Mouse (Mus musculus): Measurements from ENCODE around the gene Dglucy.
A peak's percentile ranks its signal among the peaks of the same experiment; 100 is the strongest.

Dglucy gene

GRCm38 (mm10) chr12:100885585-100885984 is 106.7 kb downstream of the Dglucy start:
- DNase-seq = no peak

GRCm38 (mm10) chr12:100886877-100887276 is 108.0 kb downstream of the Dglucy start:
- DNase-seq = no peak

- DNase-seq = peak; percentile 56 to 78
Observed at GRCm38 (mm10) chr12:100887801-100888258, 109.0 kb downstream of the Dglucy start.

- no peak for DNase-seq
Observed at GRCm38 (mm10) chr12:100890548-100890947, 111.7 kb downstream of the Dglucy start.

- DNase-seq = no peak
Observed at GRCm38 (mm10) chr12:100895504-100895903, 116.6 kb downstream of the Dglucy start.

- no peak for DNase-seq
Observed at GRCm38 (mm10) chr12:100896661-100897060, 117.8 kb downstream of the Dglucy start.

- DNase-seq = no peak
Observed at GRCm38 (mm10) chr12:100897736-100898650, 119.1 kb downstream of the Dglucy start.

GRCm38 (mm10) chr12:100899111-100899640 is 120.3 kb downstream of the Dglucy start:
- peak; percentile 31 to 41 for DNase-seq

- DNase-seq = no peak
Observed at GRCm38 (mm10) chr12:100900901-100901300, 122.0 kb downstream of the Dglucy start.

GRCm38 (mm10) chr12:100901386-100901785 is 122.5 kb downstream of the Dglucy start:
- no peak for DNase-seq

GRCm38 (mm10) chr12:100903761-100904160 is 124.9 kb downstream of the Dglucy start:
- DNase-seq = no peak

GRCm38 (mm10) chr12:100906861-100907260 is 128.0 kb downstream of the Dglucy start:
- DNase-seq = no peak

- peak; percentile 49 to 64 for DNase-seq
Observed at GRCm38 (mm10) chr12:100907598-100908297, 128.9 kb downstream of the Dglucy start, which contains the start of gene Gpr68. TSS of gene Gpr68 (minus strand) at chr12:100908198.

- no peak for DNase-seq
Observed at GRCm38 (mm10) chr12:100908298-100909034, 129.6 kb downstream of the Dglucy start.

- DNase-seq = no peak
Observed at GRCm38 (mm10) chr12:100909765-100910164, 130.9 kb downstream of the Dglucy start.

GRCm38 (mm10) chr12:100910731-100911130 is 131.9 kb downstream of the Dglucy start:
- DNase-seq = no peak

- peak in 1 of 2 experiments; percentile 22 for DNase-seq
Observed at GRCm38 (mm10) chr12:100924646-100925339, 145.9 kb downstream of the Dglucy start.

GRCm38 (mm10) chr12:100925644-100926619 is 147.1 kb downstream of the Dglucy start:
- peak; percentile 25 to 41 for DNase-seq

GRCm38 (mm10) chr12:100928286-100928685 is 149.4 kb downstream of the Dglucy start:
- no peak for DNase-seq

GRCm38 (mm10) chr12:100931653-100932052 is 152.8 kb downstream of the Dglucy start:
- DNase-seq = no peak

GRCm38 (mm10) chr12:100934796-100935195 is 155.9 kb downstream of the Dglucy start:
- DNase-seq = no peak
